Mouse (Mus musculus) MEL (cell line): ENCODE data around the gene Sprr2j-ps. TPM values are rescaled to one million over a fixed set of nuclear protein-coding genes. Genes with fewer than 3 reads are reported as not detected.

ENCODE experiments used
- DNase-seq: peaks from one replicate; pipeline ENCODE4 v3.0.0; 2011; ENCODE audit warnings: low read depth, low spot score
- H3K27ac ChIP-seq: 2 replicates; pipeline ENCODE4 v1.5.1; 2012; ENCODE audit warnings: low read depth, mild to moderate bottlenecking, control low read depth, low read length, moderate library complexity; ENCODE audit not compliant: control insufficient read depth
- H3K27me3 ChIP-seq, 2 experiments: fragments of 150-350 bp in 1 of 2; sonication (generic) in 1 of 2; 2 replicates each; pipeline ENCODE4 v1.6.1; 2012; ENCODE audit warnings: low read length in 2 of 2, mild to moderate bottlenecking in 2 of 2, improper control_type of control experiment in 1 of 2, moderate library complexity in 1 of 2; ENCODE audit not compliant: insufficient read depth in 2 of 2, control insufficient read depth in 1 of 2
- H3K36me3 ChIP-seq, 2 experiments: 2 replicates each; pipeline ENCODE4 v1.6.1; 2012 to 2014; ENCODE audit warnings: low read length in 2 of 2, improper control_type of control experiment in 1 of 2, inconsistent platforms in 1 of 2, mild to moderate bottlenecking in 1 of 2; ENCODE audit not compliant: insufficient read depth in 2 of 2, control insufficient read depth in 1 of 2
- H3K4me1 ChIP-seq, 2 experiments: fragments of 150-350 bp in 1 of 2; sonication (generic) in 1 of 2; 2 replicates each; pipeline ENCODE4 v1.6.1; 2012; ENCODE audit warnings: low read length in 2 of 2, improper control_type of control experiment in 1 of 2, mild to moderate bottlenecking in 1 of 2; ENCODE audit not compliant: insufficient read depth in 2 of 2, control insufficient read depth in 1 of 2
- H3K4me3 ChIP-seq, 2 experiments: fragments of 150-350 bp in 1 of 2; sonication (generic) in 1 of 2; 2 replicates each; pipeline ENCODE4 v1.5.1; 2012; ENCODE audit warnings: low read depth in 2 of 2, low read length in 2 of 2, mild to moderate bottlenecking in 2 of 2, moderate library complexity in 2 of 2, control low read depth in 1 of 2, improper control_type of control experiment in 1 of 2; ENCODE audit not compliant: control insufficient read depth in 1 of 2, insufficient read depth in 1 of 2
- H3K79me2 ChIP-seq: 2 replicates; pipeline ENCODE4 v1.6.1; 2012; ENCODE audit warnings: mild to moderate bottlenecking, low read length, moderate library complexity; ENCODE audit not compliant: control insufficient read depth, poor library complexity, insufficient read depth
- H3K9ac ChIP-seq: 2 replicates; pipeline ENCODE4 v1.6.1; 2012; ENCODE audit warnings: low read depth, mild to moderate bottlenecking, control low read depth, low read length, moderate library complexity; ENCODE audit not compliant: control insufficient read depth, poor library complexity, severe bottlenecking
- H3K9me3 ChIP-seq: fragments of 150-350 bp; sonication (generic); replicated peaks from 2 replicates; pipeline ENCODE4 v1.6.1; 2012; ENCODE audit warnings: mild to moderate bottlenecking, low read length, improper control_type of control experiment, moderate library complexity; ENCODE audit not compliant: insufficient read depth
- BHLHE40 ChIP-seq: IDR thresholded peaks from 2 replicates; pipeline ENCODE4 v1.6.1; 2012; ENCODE audit warnings: low read depth, mild to moderate bottlenecking, inconsistent platforms, low read length, improper control_type of control experiment, borderline replicate concordance
- CHD1 ChIP-seq: IDR thresholded peaks from 2 replicates; pipeline ENCODE4 v1.6.1; 2012; ENCODE audit warnings: low read depth, mild to moderate bottlenecking, inconsistent platforms, low read length, improper control_type of control experiment
- CHD2 ChIP-seq: IDR thresholded peaks from 2 replicates; pipeline ENCODE4 v1.6.1; 2011; ENCODE audit warnings: low read length, improper control_type of control experiment
- CTCF ChIP-seq, 3 experiments: IDR thresholded peaks in 2 of 3; conservative IDR thresholded peaks in 1 of 3; 2 replicates each; pipeline ENCODE4 v1.5.1; 2011 to 2012; ENCODE audit warnings: low read length in 3 of 3, low read depth in 2 of 3, mild to moderate bottlenecking in 2 of 3, improper control_type of control experiment in 1 of 3, inconsistent platforms in 1 of 3, mixed read lengths in 1 of 3, moderate library complexity in 1 of 3; ENCODE audit not compliant: control insufficient read depth in 1 of 3, insufficient read depth in 1 of 3, poor library complexity in 1 of 3, severe bottlenecking in 1 of 3
- ELF1 ChIP-seq: IDR thresholded peaks from 2 replicates; pipeline ENCODE4 v1.6.1; 2014; ENCODE audit warnings: low read depth, mild to moderate bottlenecking, inconsistent platforms, low read length, improper control_type of control experiment, moderate library complexity
- ETS1 ChIP-seq: IDR thresholded peaks from 2 replicates; pipeline ENCODE4 v1.6.1; 2012; ENCODE audit warnings: low read depth, mild to moderate bottlenecking, inconsistent platforms, low read length, improper control_type of control experiment, moderate library complexity
- GABPA ChIP-seq: IDR thresholded peaks from 2 replicates; pipeline ENCODE4 v1.6.1; 2012; ENCODE audit warnings: low read depth, mild to moderate bottlenecking, inconsistent platforms, low read length, improper control_type of control experiment, moderate library complexity
- GATA1 ChIP-seq: IDR thresholded peaks from 2 replicates; pipeline ENCODE4 v1.6.1; 2011; ENCODE audit warnings: low read depth, low read length, improper control_type of control experiment
- JUND ChIP-seq: IDR thresholded peaks from 2 replicates; pipeline ENCODE4 v1.6.1; 2011; ENCODE audit warnings: low read depth, mild to moderate bottlenecking, improper control_type of control experiment, low read length
- KAT2A ChIP-seq: conservative IDR thresholded peaks from 2 replicates; pipeline ENCODE4 v1.6.1; 2012; ENCODE audit warnings: low read depth, low read length, improper control_type of control experiment, inconsistent platforms
- MAFK ChIP-seq: IDR thresholded peaks from 2 replicates; pipeline ENCODE4 v1.6.1; 2011; ENCODE audit warnings: low read depth, mild to moderate bottlenecking, low read length, improper control_type of control experiment, borderline replicate concordance
- POLR2AphosphoS2 ChIP-seq: IDR thresholded peaks from 2 replicates; pipeline ENCODE4 v1.6.1; 2011; ENCODE audit warnings: low read length, improper control_type of control experiment
- SIN3A ChIP-seq: IDR thresholded peaks from 2 replicates; pipeline ENCODE4 v1.6.1; 2012; ENCODE audit warnings: low read length, improper control_type of control experiment, inconsistent platforms
- TAL1 ChIP-seq: IDR thresholded peaks from 2 replicates; pipeline ENCODE4 v1.6.1; 2012; ENCODE audit warnings: mild to moderate bottlenecking, inconsistent platforms, low read length, moderate library complexity, mixed read lengths
- TBP ChIP-seq: IDR thresholded peaks from 2 replicates; pipeline ENCODE4 v1.8.0; 2011; ENCODE audit warnings: low read depth, low read length, improper control_type of control experiment
- TCF12 ChIP-seq: IDR thresholded peaks from 2 replicates; pipeline ENCODE4 v1.6.1; 2014; ENCODE audit warnings: low read depth, mild to moderate bottlenecking, inconsistent platforms, low read length, improper control_type of control experiment, moderate library complexity
- ZC3H11A ChIP-seq: IDR thresholded peaks from 2 replicates; pipeline ENCODE4 v1.6.1; 2012; ENCODE audit warnings: low read depth, mild to moderate bottlenecking, inconsistent platforms, low read length, improper control_type of control experiment
- polyA plus RNA-seq, 2 experiments: library from polyadenylated mRNA; stranded (reverse) in 1 of 2; unstranded in 1 of 2; fragments of >175 nt in 1 of 2; fragments of >200 nt in 1 of 2; gene quantifications; 2 replicates each; pipeline versions ENCODE4 v1.2.1 to v1.2.4; 2012; ENCODE audit warnings: low replicate concordance in 2 of 2, low read depth in 1 of 2; ENCODE audit not compliant: insufficient read length in 2 of 2, insufficient read depth in 1 of 2, missing spikeins in 1 of 2
- total RNA-seq: library from RNA; depleted of rRNA; stranded (reverse); fragments of 300-350 nt; gene quantifications from 2 replicates; pipeline ENCODE4 v1.2.3, GENCODE M21; 2012; rRNA removed

Gene Sprr2j-ps
- total RNA-seq = not detected in 2 replicates
- polyA plus RNA-seq = not detected

- TF ChIP-seq KAT2A (no peak), POLR2AphosphoS2 (no peak), CHD2 (no peak), CTCF (IDR thresholded peaks at IDR 0.05 in 2 of 3, conservative IDR thresholded peaks at IDR 0.05 in 1 of 3; ENCODE audit: control insufficient read depth in 1 of 3, insufficient read depth in 1 of 3, low read depth in 2 of 3, low read length in 3 of 3, poor library complexity in 1 of 3, severe bottlenecking in 1 of 3) (no peak), SIN3A (no peak), GATA1 (no peak), GABPA (no peak), TBP (no peak), TAL1 (no peak)
- DNase-seq = no peak
- Histone ChIP-seq H3K27me3 (no peaks in the 10 kb centered on the region), H3K27ac (no peak within 1 kb of the TSS), H3K4me3 (no peak within 1 kb of the TSS), H3K9me3 (no peaks in the 10 kb centered on the region), H3K4me1 (no peaks in the 10 kb centered on the region), H3K79me2 (no peaks in the 10 kb centered on the region), H3K9ac (no peak within 1 kb of the TSS), H3K36me3 (no peaks in the 10 kb centered on the region)
Measured at GRCm38 (mm10) chr3:92417782-92418181, at the start of gene Sprr2j-ps. Gene Sprr2j-ps, plus strand, starts transcription at chr3:92418082.

GRCm38 (mm10) chr3:92373613-92374012 is 44.3 kb upstream of the Sprr2j-ps start:
- Histone ChIP-seq H3K9ac (no peak overlapping the region), H3K4me1 (no peaks in the 10 kb centered on the region), H3K27me3 (no peaks in the 10 kb centered on the region), H3K4me3 (no peak overlapping the region), H3K79me2 (no peaks in the 10 kb centered on the region), H3K36me3 (no peaks in the 10 kb centered on the region), H3K9me3 (no peaks in the 10 kb centered on the region), H3K27ac (no peak overlapping the region)
- no peak for TF ChIP-seq MAFK
- no peak for TF ChIP-seq KAT2A
- TF ChIP-seq GABPA = no peak
- TF ChIP-seq TCF12 = no peak
- no peak for TF ChIP-seq CHD1
- no peak for TF ChIP-seq ELF1
- TF ChIP-seq CTCF (IDR thresholded peaks at IDR 0.05 in 2 of 3, conservative IDR thresholded peaks at IDR 0.05 in 1 of 3; ENCODE audit: control insufficient read depth in 1 of 3, insufficient read depth in 1 of 3, low read depth in 2 of 3, low read length in 3 of 3, poor library complexity in 1 of 3, severe bottlenecking in 1 of 3) = no peak
- TF ChIP-seq ETS1 = no peak
- TF ChIP-seq BHLHE40 = no peak
- no peak for TF ChIP-seq JUND
- TF ChIP-seq ZC3H11A = no peak
- no peak for DNase-seq
